Mouse (Mus musculus) thymus, adult 2 months (tissue): Measurements from ENCODE around the gene Hsp90aa1.

Source experiments
- CTCF ChIP-seq: fragments of 200-500 bp; IDR thresholded peaks from 2 replicates; pipeline ENCODE4 v1.5.1; 2012; ENCODE audit warnings: mild to moderate bottlenecking, control low read depth, low read length, moderate library complexity, borderline replicate concordance; ENCODE audit not compliant: control insufficient read depth, poor library complexity, insufficient read depth; ENCODE audit errors: extremely low read depth
- POLR2A ChIP-seq: fragments of 200-500 bp; IDR thresholded peaks from 2 replicates; pipeline ENCODE4 v1.6.1; 2012; ENCODE audit warnings: mild to moderate bottlenecking, low read length, control low read depth, moderate library complexity; ENCODE audit not compliant: control insufficient read depth, poor library complexity, insufficient read depth; ENCODE audit errors: extremely low read depth

DNA sequence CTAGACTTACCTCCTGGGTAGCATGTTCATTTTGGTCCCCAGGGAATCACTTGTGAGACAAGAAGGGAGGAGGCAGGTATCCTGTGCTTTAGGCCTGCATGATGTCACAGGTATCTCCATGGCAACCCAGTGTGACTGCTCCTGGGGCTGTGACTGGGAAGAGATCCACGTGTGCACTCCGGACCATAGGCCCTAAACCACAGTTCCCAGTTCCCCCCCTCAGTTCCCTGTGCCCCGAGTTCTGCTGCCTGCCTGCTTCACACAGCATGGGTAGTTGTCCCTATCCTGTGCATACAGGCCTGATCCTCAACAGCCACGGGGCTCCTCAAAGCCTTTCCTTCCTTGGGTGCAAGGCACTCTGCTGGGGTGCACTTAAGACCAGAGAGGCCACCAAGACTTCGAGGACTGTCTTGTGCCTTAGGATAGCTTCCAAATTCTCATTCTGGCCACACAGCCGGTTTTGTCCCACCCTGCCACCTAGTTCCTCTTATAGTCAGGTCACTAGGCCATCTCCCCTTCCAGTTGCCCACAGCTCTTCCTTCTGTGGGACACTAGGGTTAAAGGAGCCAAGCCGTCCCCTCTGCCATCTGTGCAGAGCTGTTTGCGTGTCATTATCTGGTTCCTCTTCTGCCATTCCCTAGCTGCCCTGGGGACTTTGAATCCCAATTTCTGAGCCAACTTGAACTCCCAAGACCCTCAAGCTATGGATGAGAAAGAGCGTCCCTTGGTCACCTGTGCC, 19.8 kb downstream of the Hsp90aa1 start, which contains the start of gene 1700001K19Rik:
- no peak for TF ChIP-seq CTCF
- no peak for TF ChIP-seq POLR2A
